Mouse (Mus musculus) liver, embryonic 14.5 days (tissue): ENCODE measurements around the gene Pbx2. TPM values are rescaled to one million over a fixed set of nuclear protein-coding genes. Genes with fewer than 3 reads are reported as not detected.

ENCODE experiments used
- ATAC-seq: fragments of 200-750 bp; cut with Nextera tagmentation; 2 replicates; pipeline ENCODE4 v1.8.0; 2017; ENCODE audit warnings: moderate number of reproducible peaks, mild to moderate bottlenecking, moderate library complexity; ENCODE audit not compliant: insufficient read depth
- DNase-seq, 3 experiments: peaks; one replicate each; pipeline ENCODE4 v3.0.0-alpha.2; 2012 to 2013; ENCODE audit warnings: low read depth in 3 of 3, low spot score in 3 of 3
- H3K27ac ChIP-seq: fragments of 300-500 bp; sonication (generic); 2 replicates; pipeline ENCODE4 v1.5.1; 2014; ENCODE audit warnings: moderate library complexity, mild to moderate bottlenecking, control low read depth, inconsistent platforms
- H3K27me3 ChIP-seq: fragments of 300-500 bp; sonication (generic); 2 replicates; pipeline ENCODE4 v1.6.1; 2014; ENCODE audit warnings: mild to moderate bottlenecking, low read length, moderate library complexity; ENCODE audit not compliant: control insufficient read depth, insufficient read depth
- H3K36me3 ChIP-seq: fragments of 300-500 bp; sonication (generic); replicated peaks from 2 replicates; pipeline ENCODE4 v1.6.1; 2014; ENCODE audit warnings: low read depth; ENCODE audit not compliant: control insufficient read depth, insufficient read depth
- H3K4me1 ChIP-seq, 2 experiments: fragments of 200-500 bp in 1 of 2; fragments of 300-500 bp in 1 of 2; sonication (generic) in 1 of 2; replicated peaks; 2 replicates each; pipeline ENCODE4 v1.6.1; 2012 to 2014; ENCODE audit warnings: antibody characterized with exemption in 1 of 2, inconsistent platforms in 1 of 2, low read length in 1 of 2; ENCODE audit not compliant: control insufficient read depth in 2 of 2, insufficient read depth in 2 of 2
- H3K4me2 ChIP-seq: fragments of 300-500 bp; sonication (generic); 2 replicates; pipeline ENCODE4 v1.6.1; 2014; ENCODE audit warnings: low read depth, mild to moderate bottlenecking, control low read depth, moderate library complexity
- H3K4me3 ChIP-seq, 2 experiments: fragments of 200-500 bp in 1 of 2; fragments of 300-500 bp in 1 of 2; sonication (generic) in 1 of 2; 2 replicates each; pipeline ENCODE4 v1.5.1; 2012 to 2014; ENCODE audit warnings: low read depth in 2 of 2, low read length in 2 of 2, mild to moderate bottlenecking in 2 of 2, control low read depth in 1 of 2, inconsistent platforms in 1 of 2, moderate library complexity in 1 of 2; ENCODE audit not compliant: insufficient read depth in 1 of 2
- H3K9ac ChIP-seq: fragments of 300-500 bp; sonication (generic); replicated peaks from 2 replicates; pipeline ENCODE4 v1.6.1; 2014; ENCODE audit warnings: mild to moderate bottlenecking, control low read depth, moderate library complexity
- H3K9me3 ChIP-seq: fragments of 300-500 bp; sonication (generic); 2 replicates; pipeline ENCODE4 v1.6.1; 2016; ENCODE audit warnings: low read length, mixed read lengths; ENCODE audit not compliant: control insufficient read depth
- CTCF ChIP-seq: IDR thresholded peaks from 2 replicates; pipeline ENCODE4 v1.5.1; 2016; ENCODE audit warnings: antibody characterized with exemption, low read depth, control low read depth
- EP300 ChIP-seq: IDR thresholded peaks from 2 replicates; pipeline ENCODE4 v1.6.1; 2016; ENCODE audit warnings: antibody characterized with exemption, low read depth
- WGBS: fragments of 180-500 bp; shearing (Covaris S2); extraction: QIAGEN DNeasy Blood & Tissue Kit; methylation state at CpG from one replicate; pipeline ENCODE4 v1.1.7; 2014; ENCODE audit not compliant: insufficient replicate concordance; 5-methylcytosine and 5-hydroxymethylcytosine counted together
- polyA plus RNA-seq, 2 experiments: library from polyadenylated mRNA; depleted of rRNA in 1 of 2; stranded (reverse) in 1 of 2; unstranded in 1 of 2; fragments of >200 nt; fragmentation: Nextera tagmentation in 1 of 2; extraction: Ambion mirVana in 1 of 2; gene quantifications; 2 replicates each; pipeline versions ENCODE4 v1.2.1 to v1.2.3; 2012 to 2014

The Pbx2 gene
- polyA plus RNA-seq, 2 experiments = 2.7 to 22.7 TPM

GRCm38 (mm10) chr17:34571875-34572274, 19.2 kb upstream of the Pbx2 start:
- Histone ChIP-seq H3K36me3 (no peaks in the 10 kb centered on the region), H3K4me1 (no peaks in the 10 kb centered on the region), H3K9ac (no peak overlapping the region), H3K4me3 (no peak overlapping the region), H3K4me2 (no peak overlapping the region), H3K9me3 (no peaks in the 10 kb centered on the region), H3K27me3 (no peaks in the 10 kb centered on the region; the same call in 1 of the 2 replicates), H3K27ac (no peak overlapping the region)
- 17% methylated on average over 5 of the region's 5 CpGs for WGBS
- ATAC-seq = no peak
- no peak for DNase-seq
- TF ChIP-seq EP300 = no peak
- peak; percentile 89 for TF ChIP-seq CTCF

- 39% methylated on average over 15 of the region's 15 CpGs for WGBS
- TF ChIP-seq CTCF (no peak), EP300 (no peak)
Observed at GRCm38 (mm10) chr17:34572361-34572760, 18.7 kb upstream of the Pbx2 start.

DNA sequence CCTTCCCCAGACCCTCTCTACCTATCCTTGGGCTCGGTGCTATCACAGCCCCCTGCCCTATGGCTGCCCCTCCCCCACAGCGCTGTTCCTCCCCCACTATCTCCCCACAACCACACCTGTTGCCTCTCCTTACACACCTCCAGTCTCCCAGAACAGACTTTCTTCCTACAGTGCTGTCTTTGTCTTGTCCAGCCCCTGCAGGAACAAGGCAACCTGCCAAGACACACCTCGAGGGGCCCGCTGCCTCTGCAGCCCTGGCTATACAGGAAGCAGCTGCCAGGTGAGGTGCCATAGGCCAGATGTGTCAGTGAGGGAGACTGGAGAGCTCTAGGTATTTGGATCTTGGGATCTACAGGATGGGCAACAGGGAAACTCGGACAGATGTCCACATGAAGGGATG, 14.5 kb upstream of the Pbx2 start:
- ATAC-seq (no peak), DNase-seq (no peak)
- WGBS = 60% methylated on average over 5 of the region's 5 CpGs
- Histone ChIP-seq H3K9ac (no peak overlapping the region), H3K27ac (no peak overlapping the region), H3K4me2 (no peak overlapping the region), H3K36me3 (no peaks in the 10 kb centered on the region), H3K4me3 (no peak overlapping the region), H3K4me1 (no peaks in the 10 kb centered on the region), H3K9me3 (no peaks in the 10 kb centered on the region), H3K27me3 (no peaks in the 10 kb centered on the region)
- TF ChIP-seq CTCF (no peak), EP300 (no peak)

More at GRCm38 (mm10) chr17:34572361-34572760, 18.7 kb upstream of the Pbx2 start:
- Histone ChIP-seq H3K9me3 (no peaks in the 10 kb centered on the region), H3K9ac (no peak overlapping the region), H3K27ac (no peak overlapping the region), H3K36me3 (no peaks in the 10 kb centered on the region), H3K4me2 (no peak overlapping the region), H3K4me3 (no peak overlapping the region), H3K4me1 (no peaks in the 10 kb centered on the region), H3K27me3 (no peaks in the 10 kb centered on the region; the same call in 1 of the 2 replicates)
- no peak for ATAC-seq
- DNase-seq = no peak

DNA sequence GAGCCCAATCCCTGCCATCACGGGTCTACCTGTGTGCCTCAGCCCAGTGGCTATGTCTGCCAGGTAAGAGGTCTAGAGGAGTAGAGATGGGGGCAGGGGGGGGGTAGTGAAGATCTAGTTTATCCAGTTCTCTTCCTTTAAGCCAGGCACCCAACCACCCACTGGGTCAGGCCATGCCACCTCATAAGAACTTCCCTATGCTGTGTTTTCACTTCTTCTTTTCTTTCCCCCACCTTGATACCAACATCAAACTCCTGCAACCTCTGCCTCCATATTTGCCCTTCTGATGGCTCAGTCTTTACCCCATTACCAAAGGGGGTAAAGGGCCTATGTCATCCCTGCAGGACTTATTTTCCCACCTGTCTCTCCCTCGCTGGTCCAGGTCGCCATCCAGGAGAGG, 13.0 kb upstream of the Pbx2 start:
- Histone ChIP-seq H3K9me3 (no peaks in the 10 kb centered on the region), H3K9ac (no peak overlapping the region), H3K4me1 (no peaks in the 10 kb centered on the region), H3K4me3 (no peak overlapping the region), H3K36me3 (no peaks in the 10 kb centered on the region), H3K27ac (no peak overlapping the region), H3K4me2 (no peak overlapping the region), H3K27me3 (no peaks in the 10 kb centered on the region)
- TF ChIP-seq CTCF (no peak), EP300 (no peak)
- 67% methylated on average over 3 of the region's 3 CpGs for WGBS
- ATAC-seq (no peak), DNase-seq (no peak)

- Histone ChIP-seq H3K36me3 (no peaks in the 10 kb centered on the region), H3K4me2 (no peak overlapping the region), H3K9ac (no peak overlapping the region), H3K27ac (no peak overlapping the region), H3K27me3 (no peaks in the 10 kb centered on the region), H3K4me1 (no peaks in the 10 kb centered on the region; a peak in 1 of 4 replicates), H3K4me3 (no peak overlapping the region), H3K9me3 (no peaks in the 10 kb centered on the region)
- ATAC-seq (no peak), DNase-seq (no peak)
- TF ChIP-seq CTCF (no peak), EP300 (no peak)
- WGBS = 74% methylated on average over 12 of the region's 12 CpGs
Observed at GRCm38 (mm10) chr17:34582528-34582927, 8.5 kb upstream of the Pbx2 start.
